Mouse (Mus musculus): ENCODE measurements around the gene Adh5. TPM values are rescaled to one million over a fixed set of nuclear protein-coding genes. Genes with fewer than 3 reads are reported as not detected.

Adh5 gene
- polyA plus RNA-seq, 1 experiment from 2014 or later, result 51.7 TPM

Other genes with a start within 250 kb of the Adh5 start
- not detected in 3 replicates for gene 4930579F01Rik, start 249.3 kb upstream of the Adh5 start, polyA plus RNA-seq (2018)
- not detected in 3 replicates for gene Adh7, start 225.3 kb upstream of the Adh5 start, polyA plus RNA-seq (2018)
- gene Adh1, start 182.1 kb upstream of the Adh5 start, polyA plus RNA-seq (2018), result not detected in 3 replicates
- not detected in 3 replicates for gene Adh6a, start 129.8 kb upstream of the Adh5 start, polyA plus RNA-seq (2018)
- gene Adh6b, start 101.3 kb upstream of the Adh5 start, polyA plus RNA-seq (2018), result not detected in 3 replicates
- not detected in 3 replicates for gene Adh4, start 27.6 kb upstream of the Adh5 start, polyA plus RNA-seq (2018)
- 20.2 to 38.0 TPM (median 29.5 TPM) in 3 replicates for gene Metap1, start 46.4 kb downstream of the Adh5 start, polyA plus RNA-seq (2018)
- gene Eif4e, start 83.1 kb downstream of the Adh5 start, polyA plus RNA-seq (2018), result 68.5 to 182 TPM (median 95.8 TPM) in 3 replicates